Mouse (Mus musculus) limb, embryonic 15.5 days (tissue): ENCODE results near the gene Eif3k. TPM values are rescaled to one million over a fixed set of nuclear protein-coding genes. Genes with fewer than 3 reads are reported as not detected.

Source experiments
- polyA plus RNA-seq: library from polyadenylated mRNA; unstranded; fragments of >200 nt; fragmentation: Nextera tagmentation; extraction: Ambion mirVana; gene quantifications from 2 replicates; pipeline ENCODE4 v1.2.1, GENCODE M21; 2015

Eif3k gene
- polyA plus RNA-seq, 1 experiment from 2014 or later, result 387 TPM

Other genes starting within 250 kb of the Eif3k start
- 112 and 125 TPM in 2 replicates for gene Mrps12, start 240.0 kb downstream of the Eif3k start, polyA plus RNA-seq
- gene Sars2, start 239.9 kb downstream of the Eif3k start, polyA plus RNA-seq, result 20.1 and 24.1 TPM in 2 replicates
- 0.82 and 1.9 TPM in 2 replicates for gene Ccer2, start 225.7 kb downstream of the Eif3k start, polyA plus RNA-seq
- gene Sirt2, start 215.1 kb downstream of the Eif3k start, polyA plus RNA-seq, result 79.8 and 96.9 TPM in 2 replicates
- gene Nfkbib, start 214.4 kb downstream of the Eif3k start, polyA plus RNA-seq, result 41.5 and 49.2 TPM in 2 replicates
- gene Rinl, start 192.9 kb downstream of the Eif3k start, polyA plus RNA-seq, result 4.7 and 5.6 TPM in 2 replicates
- gene Hnrnpl, start 173.3 kb downstream of the Eif3k start, polyA plus RNA-seq, result 201 and 221 TPM in 2 replicates
- 217 and 232 TPM in 2 replicates for gene Ech1, start 156.6 kb downstream of the Eif3k start, polyA plus RNA-seq
- gene Lgals4, start 148.0 kb downstream of the Eif3k start, polyA plus RNA-seq, result 11.6 and 13.8 TPM in 2 replicates
- gene Lgals7, start 118.0 kb downstream of the Eif3k start, polyA plus RNA-seq, result 171 and 257 TPM in 2 replicates
- gene Capn12, start 100.4 kb downstream of the Eif3k start, polyA plus RNA-seq, result 0.97 and 1.3 TPM in 2 replicates
- 347 and 359 TPM in 2 replicates for gene Actn4, start 19.5 kb downstream of the Eif3k start, polyA plus RNA-seq
- gene Map4k1, start 186 bp upstream of the Eif3k start, polyA plus RNA-seq, result 7.2 and 7.6 TPM in 2 replicates
- gene Ryr1, start 143.3 kb upstream of the Eif3k start, polyA plus RNA-seq, result 5.1 and 10.8 TPM in 2 replicates
- 0.84 and 1.1 TPM in 2 replicates for gene Rasgrp4, start 153.0 kb upstream of the Eif3k start, polyA plus RNA-seq
- gene Fam98c, start 174.4 kb upstream of the Eif3k start, polyA plus RNA-seq, result 19.7 and 22.1 TPM in 2 replicates
- 1.3 TPM in 2 replicates for gene Ggn, start 188.3 kb upstream of the Eif3k start, polyA plus RNA-seq
- 2.4 and 3.1 TPM in 2 replicates for gene Spred3, start 188.5 kb upstream of the Eif3k start, polyA plus RNA-seq
- gene Psmd8, start 198.8 kb upstream of the Eif3k start, polyA plus RNA-seq, result 254 and 271 TPM in 2 replicates
- gene Catsperg1, start 232.2 kb upstream of the Eif3k start, polyA plus RNA-seq, result 1.2 TPM in 2 replicates